Mouse (Mus musculus) right cerebral cortex, postnatal 14 days (tissue): Measurements from ENCODE around the gene Gm572.

Source experiments
- DNase-seq: peaks from one replicate; pipeline ENCODE4 v3.0.0; 2022

Gene Gm572

DNA sequence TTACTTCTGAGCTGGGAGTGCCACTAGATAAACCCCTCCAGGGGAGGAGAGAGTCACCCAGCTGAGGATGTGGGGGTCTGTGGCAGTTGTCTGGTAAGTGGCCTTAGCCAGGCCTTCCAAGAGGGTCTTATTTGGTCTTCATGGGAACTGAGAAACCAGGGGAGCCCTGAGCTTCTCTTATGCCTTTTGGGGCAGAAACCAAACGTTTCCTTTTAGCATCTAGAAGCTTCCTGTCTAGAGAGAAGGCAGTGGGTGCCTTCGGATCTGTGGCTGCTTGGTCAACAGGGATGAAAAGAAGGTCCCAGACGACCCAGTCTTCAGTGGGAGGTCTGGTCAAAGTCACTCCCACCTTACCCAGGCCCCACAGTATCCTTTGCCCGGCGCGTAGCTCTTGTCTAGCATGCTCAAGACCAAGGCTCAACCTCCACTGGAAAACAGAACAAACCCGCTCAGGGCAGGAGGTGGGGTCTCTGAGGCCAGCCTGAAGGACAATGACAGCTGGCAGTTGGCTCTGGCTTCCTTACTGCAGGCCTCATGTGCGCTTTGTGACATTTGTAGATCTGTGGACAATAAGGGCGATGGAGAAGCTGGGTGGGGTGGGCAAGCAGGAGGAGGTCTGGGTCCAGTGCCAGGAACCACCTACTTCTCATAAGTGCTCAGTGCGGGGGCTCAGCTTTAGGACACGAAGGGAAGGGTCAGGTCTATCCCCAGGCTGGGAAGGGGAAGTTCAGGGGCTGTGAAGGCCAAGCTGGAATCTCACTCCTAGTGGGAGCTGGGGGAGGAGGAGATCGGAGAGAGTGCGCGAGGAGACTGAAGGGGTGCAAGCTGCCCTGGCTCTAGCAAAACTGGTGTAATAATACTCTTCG is at the start of gene Gm572:
TSS of gene Gm572 (plus strand) at position 27 of the 866 bp plus-strand sequence.
- no peak for DNase-seq

DNA sequence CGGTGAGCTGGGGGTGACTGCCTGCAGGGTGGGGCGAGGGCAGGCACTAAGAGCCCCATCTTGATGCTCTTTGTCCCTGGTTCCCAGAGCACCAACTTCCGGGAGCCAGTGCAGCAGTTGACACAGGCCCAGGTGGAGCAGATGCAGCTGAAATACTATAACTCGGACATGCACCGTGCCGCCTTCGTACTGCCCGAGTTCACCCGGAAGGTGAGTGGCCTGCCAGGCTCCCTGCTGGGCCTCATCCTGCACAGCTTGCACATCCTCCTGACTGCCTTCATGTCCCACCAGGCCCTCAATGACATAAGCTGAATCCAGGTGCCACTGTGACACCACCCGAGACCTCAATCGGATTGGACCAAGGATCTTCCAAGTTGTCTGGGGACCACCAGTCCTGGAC is 49.1 kb upstream of the Gm572 start:
- no peak for DNase-seq

DNA sequence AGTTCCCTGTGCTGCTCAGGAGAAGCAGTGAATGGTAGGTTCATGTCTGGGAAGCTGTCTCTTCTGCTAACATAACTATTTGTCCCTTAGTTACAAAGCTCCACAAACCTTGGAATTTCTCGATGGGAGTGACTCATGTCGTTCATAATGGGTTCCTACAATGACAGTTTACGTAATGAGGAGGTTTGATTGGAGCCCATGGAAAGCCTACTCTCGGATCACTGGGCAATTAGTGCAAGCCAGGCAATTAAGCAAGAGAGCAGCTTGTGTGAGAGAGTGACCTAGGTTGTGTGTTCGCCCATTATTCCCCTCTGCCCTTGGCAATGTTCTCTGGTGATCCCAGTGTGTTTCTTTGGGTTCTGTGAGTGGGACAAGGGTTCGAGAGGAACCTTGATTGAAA is 47.2 kb upstream of the Gm572 start:
- no peak for DNase-seq

DNA sequence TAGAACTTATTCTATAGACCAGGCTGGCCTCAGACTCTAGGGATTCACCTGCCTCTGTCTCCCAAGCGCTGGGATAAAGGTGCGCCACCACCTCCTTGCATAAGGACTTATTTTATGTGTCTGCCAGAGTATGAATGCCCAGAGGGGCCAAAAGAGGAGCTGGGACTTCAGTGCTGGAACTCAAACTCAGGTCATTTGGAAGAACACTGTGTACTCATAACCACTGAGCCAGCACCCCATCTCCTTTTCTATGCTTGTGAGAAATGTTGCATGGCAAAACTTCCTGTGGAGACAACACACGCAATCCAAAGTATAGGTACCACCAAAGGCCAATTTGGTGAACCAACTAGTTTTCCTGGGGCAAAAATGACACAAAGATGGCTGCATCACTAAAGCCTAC is 46.4 kb upstream of the Gm572 start:
- no peak for DNase-seq

DNA sequence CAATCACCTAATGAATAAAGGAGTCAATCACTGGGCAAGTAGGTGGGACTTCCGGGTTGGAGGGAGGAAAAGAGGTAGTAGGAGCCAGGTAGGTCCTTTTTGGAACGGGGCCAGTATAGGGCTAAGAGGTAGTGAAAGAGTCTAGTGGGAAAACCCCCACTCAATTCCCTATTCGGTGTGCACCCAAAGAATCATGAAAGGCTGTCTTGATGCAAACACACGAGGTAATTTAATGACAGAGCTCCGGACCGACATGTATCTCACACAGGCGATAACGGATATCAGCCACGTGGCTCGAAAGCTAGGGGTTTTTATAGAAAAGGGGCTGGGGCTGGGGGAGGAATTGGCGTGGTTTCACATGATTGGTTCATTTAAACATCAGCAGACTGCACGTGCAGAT is 44.3 kb upstream of the Gm572 start:
- DNase-seq: no peak

DNA sequence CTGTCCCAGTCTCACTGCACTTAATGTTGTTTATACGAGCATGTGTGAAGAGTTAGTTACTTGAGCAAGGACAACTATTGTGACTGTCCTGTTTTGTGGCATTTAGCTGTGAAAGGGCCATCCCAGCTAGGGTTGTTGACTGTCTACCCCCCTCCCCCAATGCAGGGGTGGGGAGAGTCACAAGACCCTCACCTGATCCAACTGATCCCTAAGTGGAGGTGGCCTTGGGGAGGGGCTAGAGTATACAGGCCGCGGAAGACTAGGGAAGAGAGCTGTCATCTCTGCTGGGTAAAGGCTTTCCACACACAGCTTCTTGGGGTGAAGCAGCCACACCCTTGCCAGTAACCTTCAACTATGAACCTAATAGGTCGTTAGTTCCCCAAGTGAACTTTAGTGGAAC is 42.8 kb upstream of the Gm572 start:
- no peak for DNase-seq

DNA sequence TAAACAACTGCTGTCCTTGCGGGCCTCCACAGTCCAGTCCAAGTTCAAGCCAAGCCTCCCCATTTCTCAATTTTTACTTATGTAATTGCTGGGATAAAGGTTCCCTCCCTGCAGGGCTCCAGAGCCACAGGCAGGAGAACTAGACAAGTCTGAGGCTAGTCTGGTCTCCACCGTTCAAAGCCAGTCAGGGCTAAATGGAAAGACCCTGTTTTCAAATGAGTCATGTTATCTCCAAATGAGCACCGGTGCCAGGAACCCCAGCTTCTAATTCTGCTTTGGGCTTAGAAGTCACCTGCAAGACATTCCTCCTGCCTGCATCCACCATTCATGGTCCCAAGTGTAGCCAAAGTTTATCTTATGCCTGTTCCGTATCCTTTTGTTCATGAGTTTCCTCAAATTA is 41.2 kb upstream of the Gm572 start:
- DNase-seq: no peak

DNA sequence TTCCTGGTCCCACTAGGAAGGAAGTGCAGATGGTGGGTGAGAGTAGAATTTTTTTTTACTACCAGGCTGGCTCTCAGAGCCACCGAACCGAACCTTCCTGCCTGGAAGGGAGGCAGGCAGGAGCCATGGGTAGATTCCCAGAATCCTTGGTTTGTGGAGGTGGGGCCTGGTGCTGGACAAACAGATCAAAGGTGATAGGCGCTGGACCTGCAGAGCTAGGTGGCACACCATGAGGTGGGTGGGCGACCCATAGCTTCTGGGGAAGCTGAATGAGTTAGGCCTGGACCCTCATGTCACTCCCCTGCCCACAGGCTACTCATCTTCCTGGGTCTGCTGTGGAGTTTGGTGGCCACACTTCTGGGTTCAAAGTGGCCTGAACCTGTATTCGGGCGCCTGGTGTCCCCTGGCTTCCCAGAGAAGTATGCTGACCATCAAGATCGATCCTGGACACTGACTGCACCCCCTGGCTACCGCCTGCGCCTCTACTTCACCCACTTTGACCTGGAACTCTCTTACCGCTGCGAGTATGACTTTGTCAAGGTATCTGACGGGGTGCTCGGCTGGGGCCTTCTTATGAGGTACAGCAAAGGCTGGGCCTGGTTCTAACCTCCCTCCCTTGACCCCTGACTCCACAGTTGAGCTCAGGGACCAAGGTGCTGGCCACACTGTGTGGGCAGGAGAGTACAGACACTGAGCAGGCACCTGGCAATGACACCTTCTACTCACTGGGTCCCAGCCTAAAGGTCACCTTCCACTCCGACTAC is 40.6 kb upstream of the Gm572 start, which contains the start of gene Masp2:
TSS of gene Masp2 (plus strand) at position 198 of the 764 bp plus-strand sequence.
- no peak for DNase-seq

DNA sequence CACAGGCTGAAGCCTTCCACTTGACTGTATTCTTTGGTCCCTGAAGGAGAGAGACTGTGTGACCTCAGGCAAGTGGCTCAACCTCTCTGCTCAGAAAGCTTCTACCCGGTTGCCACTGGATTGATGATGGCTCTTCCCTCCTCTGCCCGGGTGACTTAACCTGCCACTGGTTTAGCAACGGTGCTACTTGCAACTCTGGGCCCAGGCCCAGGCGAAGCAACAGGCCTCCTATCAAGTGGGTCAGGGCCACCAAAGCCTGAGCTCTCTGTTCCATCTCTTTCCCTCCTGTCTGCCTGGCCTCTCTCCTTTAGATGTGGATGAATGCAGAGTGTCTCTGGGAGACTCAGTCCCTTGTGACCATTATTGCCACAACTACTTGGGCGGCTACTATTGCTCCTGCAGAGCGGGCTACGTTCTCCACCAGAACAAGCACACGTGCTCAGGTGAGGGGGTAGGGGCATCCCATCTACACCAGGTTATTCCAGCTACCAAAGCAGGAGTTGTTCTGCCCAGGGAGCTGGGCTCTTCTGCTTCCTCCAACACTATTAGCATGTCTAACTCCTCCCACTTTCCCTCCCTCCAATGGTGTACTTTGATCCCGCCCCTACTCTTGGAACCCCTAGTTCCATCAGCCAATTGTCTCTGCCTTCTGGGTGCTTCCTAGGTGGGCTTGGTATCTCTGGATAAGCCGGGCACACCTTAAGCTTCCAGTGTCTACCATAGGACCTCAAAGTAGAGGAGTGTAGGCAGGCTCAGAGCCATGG is 39.6 kb upstream of the Gm572 start:
- DNase-seq: no peak

DNA sequence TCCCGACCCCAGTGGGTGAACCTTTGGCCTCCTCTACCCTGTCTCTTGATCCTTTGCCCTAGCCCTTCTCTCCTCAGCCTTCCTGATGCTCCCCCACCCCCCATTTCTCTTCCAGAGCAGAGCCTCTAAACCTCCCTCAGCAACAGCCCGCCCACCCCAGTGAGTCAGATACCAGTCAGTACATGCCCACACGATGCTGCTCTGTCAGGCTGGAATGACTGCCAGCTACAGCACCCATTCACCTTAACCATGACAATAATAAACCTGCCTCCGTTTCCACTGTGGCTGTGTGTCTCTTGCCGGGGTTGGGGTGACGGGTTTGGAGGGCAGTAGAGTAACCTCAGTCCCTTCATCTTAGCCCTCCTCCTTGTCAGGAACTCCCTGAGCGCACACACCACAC is 39.0 kb upstream of the Gm572 start:
- peak; percentile 48 for DNase-seq

DNA sequence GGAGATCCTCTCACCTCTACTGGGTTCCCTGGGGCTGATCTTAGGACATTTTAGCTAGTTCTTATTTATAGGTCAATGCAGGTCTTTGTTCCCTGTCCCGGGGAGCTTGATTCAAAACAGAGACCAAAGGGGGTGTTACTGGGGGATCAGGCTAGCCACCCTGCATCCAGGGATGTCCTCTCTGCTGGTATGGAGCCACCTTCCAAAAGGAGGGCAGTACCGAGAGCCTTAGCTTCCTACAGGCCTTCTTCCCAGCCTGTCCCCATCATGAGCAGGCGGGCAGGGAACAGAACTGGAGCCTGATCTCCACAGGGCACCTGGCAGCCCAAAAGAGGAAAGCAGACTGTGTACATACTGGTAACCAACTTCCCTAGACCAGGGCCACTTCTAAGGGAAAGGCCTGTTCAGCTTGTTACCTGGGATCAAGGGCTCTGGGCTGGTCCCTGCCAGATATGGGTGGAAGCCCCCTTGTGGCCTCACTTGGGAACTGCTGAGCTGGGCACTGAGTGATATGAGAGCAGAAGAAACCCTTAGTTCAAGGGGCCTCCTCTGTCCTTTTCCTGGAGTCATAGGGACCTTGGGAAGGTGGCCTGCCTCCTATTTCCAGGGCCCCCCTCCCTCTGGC is 38.5 kb upstream of the Gm572 start:
- DNase-seq: peak; percentile 71

DNA sequence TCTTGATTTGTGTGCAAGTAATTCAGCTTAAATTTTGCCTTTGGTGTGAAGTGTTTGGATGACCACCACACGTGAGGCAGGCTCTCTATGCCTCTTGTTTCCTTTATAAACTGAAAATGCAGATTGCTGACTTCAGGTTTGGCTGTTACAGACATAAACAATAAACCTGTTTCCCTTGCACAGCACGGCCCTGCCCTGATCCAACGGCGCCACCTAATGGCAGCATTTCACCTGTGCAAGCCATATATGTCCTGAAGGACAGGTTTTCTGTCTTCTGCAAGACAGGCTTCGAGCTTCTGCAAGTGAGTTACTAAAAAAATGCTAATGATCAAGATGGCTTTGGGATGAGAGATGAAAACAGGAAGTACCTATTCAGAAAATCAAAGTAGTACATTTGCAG is 35.4 kb upstream of the Gm572 start:
- peak; percentile 88 for DNase-seq

DNA sequence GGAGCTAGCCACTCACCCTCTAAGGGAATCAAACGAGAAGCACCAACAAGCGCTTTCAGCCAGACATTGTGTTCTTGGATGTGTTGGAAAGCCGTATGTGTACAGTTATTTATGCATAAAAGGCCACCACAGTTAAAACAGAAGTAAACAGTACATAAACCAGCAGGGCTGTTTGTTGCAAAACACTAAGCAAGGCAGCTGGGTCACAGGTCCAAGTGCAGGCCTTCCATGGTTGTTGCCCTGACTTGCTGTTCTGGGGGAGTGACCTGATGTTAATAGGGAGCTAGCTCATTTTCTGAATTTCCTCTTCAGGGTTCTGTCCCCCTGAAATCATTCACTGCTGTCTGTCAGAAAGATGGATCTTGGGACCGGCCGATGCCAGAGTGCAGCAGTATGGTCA is 33.3 kb upstream of the Gm572 start:
- DNase-seq: no peak

DNA sequence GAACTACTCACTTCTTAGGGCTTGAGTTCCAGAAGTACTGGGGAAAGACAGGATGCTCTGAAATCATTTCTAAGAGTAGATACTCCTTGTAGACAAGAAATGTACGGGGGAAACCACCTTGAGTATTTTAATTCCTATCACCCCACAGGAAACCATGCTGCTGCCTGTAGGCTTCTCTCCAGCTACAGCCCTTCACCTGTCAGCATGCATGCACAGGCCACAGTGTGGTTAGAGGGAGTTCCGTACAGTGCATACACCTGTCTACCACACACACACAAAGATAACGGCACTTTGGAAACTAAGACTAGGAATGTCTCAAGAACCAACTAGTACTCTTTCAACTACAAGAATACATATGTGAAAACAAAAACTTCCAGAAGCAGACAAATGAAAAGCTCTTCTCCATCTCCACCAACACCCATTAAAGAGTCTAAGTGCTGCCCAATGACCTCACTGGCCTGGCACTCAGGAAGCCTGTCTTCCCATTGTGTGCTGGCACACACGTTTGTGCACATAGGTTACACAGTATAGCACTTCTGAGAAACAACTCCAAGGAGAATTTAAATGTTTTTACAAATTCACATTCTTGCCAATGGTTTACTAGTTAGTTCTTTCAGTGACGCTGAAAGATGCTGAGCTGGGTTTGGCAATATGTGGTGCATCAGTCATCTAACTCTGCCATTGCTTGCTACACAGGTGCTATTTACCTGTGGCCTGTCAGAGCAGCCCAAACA is 32.3 kb upstream of the Gm572 start:
- no peak for DNase-seq

DNA sequence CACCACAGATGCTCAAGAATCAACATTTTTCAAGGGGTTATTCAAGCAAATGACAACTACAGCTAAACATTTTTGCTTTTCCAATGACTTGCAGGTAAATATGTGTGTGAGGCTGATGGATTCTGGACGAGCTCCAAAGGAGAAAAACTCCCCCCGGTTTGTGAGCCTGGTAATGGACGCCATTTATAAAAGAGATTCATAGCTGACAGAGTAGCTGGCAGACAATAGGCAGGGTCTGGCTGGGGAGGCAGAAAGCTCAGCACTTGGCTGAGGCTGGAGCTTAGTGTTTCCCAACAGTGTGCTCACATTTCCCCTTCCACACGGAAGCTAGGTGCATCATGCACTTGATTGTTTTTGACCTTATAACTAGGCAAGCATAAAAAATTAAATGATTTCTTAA is 30.6 kb upstream of the Gm572 start:
- no peak for DNase-seq

DNA sequence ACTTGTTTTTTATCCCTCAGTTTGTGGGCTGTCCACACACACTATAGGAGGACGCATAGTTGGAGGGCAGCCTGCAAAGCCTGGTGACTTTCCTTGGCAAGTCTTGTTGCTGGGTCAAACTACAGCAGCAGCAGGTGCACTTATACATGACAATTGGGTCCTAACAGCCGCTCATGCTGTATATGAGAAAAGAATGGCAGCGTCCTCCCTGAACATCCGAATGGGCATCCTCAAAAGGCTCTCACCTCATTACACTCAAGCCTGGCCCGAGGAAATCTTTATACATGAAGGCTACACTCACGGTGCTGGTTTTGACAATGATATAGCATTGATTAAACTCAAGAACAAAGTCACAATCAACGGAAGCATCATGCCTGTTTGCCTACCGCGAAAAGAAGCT is 29.4 kb upstream of the Gm572 start:
- DNase-seq: no peak

DNA sequence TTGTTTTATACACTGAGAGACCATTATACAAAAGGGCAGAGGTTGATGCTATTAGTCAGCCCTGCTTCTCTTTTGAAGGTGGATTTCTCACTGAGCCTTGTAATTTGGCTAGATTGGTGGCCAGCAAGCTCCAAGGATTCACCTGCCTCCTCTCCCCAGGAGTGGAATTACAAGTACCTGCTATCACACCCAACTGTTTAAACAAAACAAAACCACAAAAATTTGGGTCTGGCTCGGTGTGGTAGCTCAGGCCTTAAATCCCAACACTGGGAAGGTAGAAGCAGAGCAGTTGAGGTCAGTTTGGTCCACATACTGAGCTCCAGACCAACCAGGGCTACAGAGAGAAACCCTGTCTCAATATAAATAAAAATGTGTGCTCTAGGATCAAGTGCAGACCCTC is 23.3 kb upstream of the Gm572 start:
- no peak for DNase-seq

DNA sequence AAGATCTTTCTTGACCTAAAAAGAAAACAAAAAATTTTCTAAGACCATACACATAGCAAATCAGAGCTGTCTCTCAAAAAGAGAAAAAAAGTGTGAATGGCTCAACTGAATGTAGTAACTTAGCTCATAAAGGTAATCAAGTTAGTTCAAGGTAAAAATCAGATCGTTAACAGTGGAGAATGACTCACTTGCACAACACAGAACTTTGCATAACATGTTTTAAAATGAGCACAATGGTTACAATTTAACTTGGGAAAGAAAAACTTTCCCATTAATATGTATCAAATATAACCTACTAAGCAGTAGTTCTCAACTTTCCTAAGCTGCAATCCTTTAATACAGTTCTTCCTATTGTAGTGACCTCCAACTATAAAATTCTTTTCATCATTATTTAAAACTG is 22.4 kb upstream of the Gm572 start:
- no peak for DNase-seq

DNA sequence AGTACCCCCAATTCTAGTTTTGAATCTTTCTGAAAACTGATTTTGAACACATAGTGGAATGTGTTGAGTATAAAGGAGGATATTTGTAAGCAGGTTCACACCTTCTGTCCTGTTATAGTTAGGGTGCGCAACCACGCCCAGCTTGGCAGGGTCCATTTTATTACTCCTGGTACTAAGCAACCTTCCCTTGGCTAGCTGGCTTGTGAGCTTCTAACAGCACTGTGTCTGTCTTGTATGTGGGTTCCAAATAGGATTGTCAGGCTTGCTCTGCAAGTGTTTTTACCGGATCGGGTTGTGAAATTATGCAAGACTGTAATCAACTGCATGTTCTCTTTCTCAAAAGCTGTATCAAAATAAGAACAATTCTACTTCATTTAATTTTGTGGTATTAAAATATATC is 20.6 kb upstream of the Gm572 start:
- DNase-seq: no peak

DNA sequence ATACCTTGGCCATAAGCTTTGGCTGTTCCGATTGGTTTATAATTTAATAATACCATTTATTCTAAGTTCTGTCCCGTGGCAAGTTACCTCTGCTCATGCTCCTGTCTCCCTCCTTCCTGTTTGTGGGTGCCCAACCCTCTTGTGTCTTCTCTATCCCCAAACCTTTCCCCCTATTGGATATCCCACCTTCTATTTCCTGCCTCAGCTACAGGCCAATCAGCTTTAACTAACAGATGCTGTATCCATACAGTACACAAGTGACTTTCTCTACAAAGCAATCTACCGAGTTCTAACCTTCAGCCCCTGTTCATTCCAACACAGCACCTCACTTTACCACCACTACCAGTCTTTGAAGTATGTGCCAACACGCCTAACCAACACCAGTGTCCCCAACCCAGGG is 19.5 kb upstream of the Gm572 start:
- DNase-seq: no peak

DNA sequence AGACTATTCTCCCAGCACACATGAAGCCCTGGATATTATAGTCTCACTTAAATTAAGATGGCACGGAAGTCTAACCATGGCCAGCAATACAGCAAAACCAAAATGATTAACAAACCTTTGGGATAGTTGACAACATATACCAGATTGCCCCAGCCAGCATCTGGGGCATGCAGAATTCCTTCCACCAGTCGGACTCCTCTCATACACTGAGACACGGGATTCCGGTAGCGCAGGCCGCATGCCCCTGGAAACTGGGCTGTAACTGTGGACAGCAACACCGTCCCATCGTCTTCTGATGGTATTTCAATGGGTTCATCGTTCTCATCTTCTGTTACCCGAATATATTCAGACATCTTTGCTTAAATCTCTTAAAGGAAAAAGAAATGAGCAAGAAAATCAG is 18.1 kb upstream of the Gm572 start:
- no peak for DNase-seq
